Mouse (Mus musculus): ENCODE measurements around the gene Slc35b4. TPM values are rescaled to one million over a fixed set of nuclear protein-coding genes. Genes with fewer than 3 reads are reported as not detected.

Slc35b4 gene
- polyA plus RNA-seq, 1 experiment from 2014 or later, result 44.0 TPM

- no peaks in the 10 kb centered on the region for H3K36me3 ChIP-seq
- no peak overlapping the region for H3K9ac ChIP-seq
- 12% methylated on average over 2 of the region's 2 CpGs for WGBS
- no peaks in the 10 kb centered on the region for H3K27me3 ChIP-seq
- no peaks in the 10 kb centered on the region for H3K4me1 ChIP-seq (replicated peaks)
- no peaks in the 10 kb centered on the region for H3K9me3 ChIP-seq
- H3K27ac ChIP-seq (replicated peaks), result no peak overlapping the region
- no peak for ATAC-seq (ENCODE audit: low FRiP score, low read depth)
- no peak overlapping the region for H3K4me2 ChIP-seq
- no peak overlapping the region for H3K4me3 ChIP-seq
Observed at GRCm38 (mm10) chr6:34187273-34187863, 10.5 kb upstream of the Slc35b4 start.

- Histone ChIP-seq H3K9me3 (no peaks in the 10 kb centered on the region), H3K27me3 (no peaks in the 10 kb centered on the region), H3K9ac (no peak overlapping the region), H3K4me2 (no peak overlapping the region), H3K4me3 (no peak overlapping the region), H3K4me1 (replicated peaks) (no peaks in the 10 kb centered on the region), H3K27ac (replicated peaks) (no peak overlapping the region), H3K36me3 (no peaks in the 10 kb centered on the region)
- WGBS, result 91% methylated on average over 3 of the region's 3 CpGs
- ATAC-seq (ENCODE audit: low FRiP score, low read depth), result no peak
Observed at GRCm38 (mm10) chr6:34183326-34183725, 6.4 kb upstream of the Slc35b4 start.

GRCm38 (mm10) chr6:34181961-34182360 lies 5.0 kb upstream of the Slc35b4 start:
- Histone ChIP-seq H3K4me2 (no peak overlapping the region), H3K27ac (replicated peaks) (no peak overlapping the region), H3K4me1 (replicated peaks) (no peaks in the 10 kb centered on the region), H3K36me3 (no peaks in the 10 kb centered on the region), H3K4me3 (no peak overlapping the region), H3K27me3 (no peaks in the 10 kb centered on the region), H3K9ac (no peak overlapping the region), H3K9me3 (no peaks in the 10 kb centered on the region)
- ATAC-seq (ENCODE audit: low FRiP score, low read depth), result no peak
- WGBS, result 76% methylated on average over 3 of the region's 3 CpGs

- no peak overlapping the region for H3K27ac ChIP-seq (replicated peaks)
- no peak overlapping the region for H3K9ac ChIP-seq
- no peaks in the 10 kb centered on the region for H3K9me3 ChIP-seq
- ATAC-seq (ENCODE audit: low FRiP score, low read depth), result no peak
- H3K27me3 ChIP-seq, result no peaks in the 10 kb centered on the region
- H3K4me2 ChIP-seq, result no peak overlapping the region
- H3K4me1 ChIP-seq (replicated peaks), result peaks cover 10% of the 10 kb centered on the region
- WGBS, result 86% methylated on average over 4 of the region's 4 CpGs
- H3K36me3 ChIP-seq, result no peaks in the 10 kb centered on the region
- H3K4me3 ChIP-seq, result no peak overlapping the region
Observed at GRCm38 (mm10) chr6:34179911-34180310, 3.0 kb upstream of the Slc35b4 start.

- ATAC-seq (ENCODE audit: low FRiP score, low read depth), result no peak
Observed at GRCm38 (mm10) chr6:34179007-34179406, 2.1 kb upstream of the Slc35b4 start.

GRCm38 (mm10) chr6:34176111-34176863 lies 624 bp downstream of the Slc35b4 start:
- no peaks in the 10 kb centered on the region for H3K27me3 ChIP-seq
- peak overlapping the region; percentile 73 for H3K4me3 ChIP-seq
- peak; percentile 88 for ATAC-seq (ENCODE audit: low FRiP score, low read depth)
- peak overlapping the region; percentile 74 for H3K9ac ChIP-seq
- H3K27ac ChIP-seq (replicated peaks), result peak overlapping the region; percentile 81
- H3K4me2 ChIP-seq, result peak overlapping the region; percentile 77
- H3K4me1 ChIP-seq (replicated peaks), result peaks cover 10% of the 10 kb centered on the region
- WGBS, result 3% methylated on average over 29 of the region's 29 CpGs
- H3K36me3 ChIP-seq, result no peaks in the 10 kb centered on the region
- no peaks in the 10 kb centered on the region for H3K9me3 ChIP-seq

More at GRCm38 (mm10) chr6:34179007-34179406, 2.1 kb upstream of the Slc35b4 start:
- H3K4me1 ChIP-seq (replicated peaks), result peaks cover 10% of the 10 kb centered on the region
- H3K9ac ChIP-seq, result no peak overlapping the region
- 91% methylated on average over 3 of the region's 3 CpGs for WGBS
- H3K27ac ChIP-seq (replicated peaks), result no peak overlapping the region
- no peak overlapping the region for H3K4me2 ChIP-seq
- no peaks in the 10 kb centered on the region for H3K36me3 ChIP-seq
- no peak overlapping the region for H3K4me3 ChIP-seq
- no peaks in the 10 kb centered on the region for H3K9me3 ChIP-seq
- no peaks in the 10 kb centered on the region for H3K27me3 ChIP-seq

- H3K4me1 ChIP-seq (replicated peaks), result peaks cover 10% of the 10 kb centered on the region
- 93% methylated on average over 8 of the region's 8 CpGs for WGBS
- no peak overlapping the region for H3K4me3 ChIP-seq
- no peaks in the 10 kb centered on the region for H3K27me3 ChIP-seq
- 0 out of 2 replicates have a peak, but pooled peaks cover 2% of the 10 kb centered on the region for H3K36me3 ChIP-seq
- H3K9me3 ChIP-seq, result no peaks in the 10 kb centered on the region
- H3K4me2 ChIP-seq, result no peak overlapping the region
- no peak for ATAC-seq (ENCODE audit: low FRiP score, low read depth)
- peak overlapping the region; percentile 4; the same call in 1 of the 2 replicates for H3K9ac ChIP-seq
- H3K27ac ChIP-seq (replicated peaks), result no peak overlapping the region
Observed at GRCm38 (mm10) chr6:34174715-34175114, 2.2 kb downstream of the Slc35b4 start.

- no peak overlapping the region for H3K4me3 ChIP-seq
- 82% methylated on average over 12 of the region's 12 CpGs for WGBS
- H3K9ac ChIP-seq, result no peak overlapping the region
- H3K27ac ChIP-seq (replicated peaks), result no peak overlapping the region
- H3K4me1 ChIP-seq (replicated peaks), result peaks cover 10% of the 10 kb centered on the region
- no peaks in the 10 kb centered on the region for H3K9me3 ChIP-seq
- H3K27me3 ChIP-seq, result no peaks in the 10 kb centered on the region
- no peak for ATAC-seq (ENCODE audit: low FRiP score, low read depth)
- no peak overlapping the region for H3K4me2 ChIP-seq
- 0 out of 2 replicates have a peak, but pooled peaks cover 9% of the 10 kb centered on the region for H3K36me3 ChIP-seq
Observed at GRCm38 (mm10) chr6:34173251-34173650, 3.7 kb downstream of the Slc35b4 start.

- Histone ChIP-seq H3K4me3 (no peak overlapping the region), H3K9me3 (no peaks in the 10 kb centered on the region), H3K4me2 (no peak overlapping the region), H3K9ac (no peak overlapping the region), H3K4me1 (replicated peaks) (peaks cover 10% of the 10 kb centered on the region), H3K27ac (replicated peaks) (no peak overlapping the region), H3K27me3 (no peaks in the 10 kb centered on the region), H3K36me3 (peaks cover 12% of the 10 kb centered on the region; the same call in 1 of the 2 replicates)
- ATAC-seq (ENCODE audit: low FRiP score, low read depth), result no peak
- 85% methylated on average over 12 of the region's 12 CpGs for WGBS
Observed at GRCm38 (mm10) chr6:34171748-34172457, 5.0 kb downstream of the Slc35b4 start.

GRCm38 (mm10) chr6:34170844-34171494 lies 5.9 kb downstream of the Slc35b4 start:
- H3K27ac ChIP-seq (replicated peaks), result no peak overlapping the region
- H3K36me3 ChIP-seq, result peaks cover 19% of the 10 kb centered on the region
- no peak overlapping the region for H3K9ac ChIP-seq
- ATAC-seq (ENCODE audit: low FRiP score, low read depth), result no peak; the same call in 1 of the 2 replicates
- H3K4me3 ChIP-seq, result no peak overlapping the region
- 80% methylated on average over 7 of the region's 7 CpGs for WGBS
- H3K4me1 ChIP-seq (replicated peaks), result peaks cover 6% of the 10 kb centered on the region
- no peak overlapping the region for H3K4me2 ChIP-seq
- no peaks in the 10 kb centered on the region for H3K9me3 ChIP-seq
- H3K27me3 ChIP-seq, result no peaks in the 10 kb centered on the region

GRCm38 (mm10) chr6:34168834-34169233 lies 8.1 kb downstream of the Slc35b4 start:
- no peak for ATAC-seq (ENCODE audit: low FRiP score, low read depth)
- H3K9ac ChIP-seq, result no peak overlapping the region
- H3K4me2 ChIP-seq, result no peak overlapping the region
- 76% methylated on average over 3 of the region's 3 CpGs for WGBS
- H3K36me3 ChIP-seq, result peaks cover 30% of the 10 kb centered on the region
- no peaks in the 10 kb centered on the region for H3K9me3 ChIP-seq
- no peak overlapping the region for H3K4me3 ChIP-seq
- no peaks in the 10 kb centered on the region for H3K4me1 ChIP-seq (replicated peaks)
- H3K27me3 ChIP-seq, result no peaks in the 10 kb centered on the region
- H3K27ac ChIP-seq (replicated peaks), result no peak overlapping the region

- Histone ChIP-seq H3K27ac (replicated peaks) (no peak overlapping the region), H3K9me3 (no peaks in the 10 kb centered on the region), H3K27me3 (no peaks in the 10 kb centered on the region), H3K4me3 (no peak overlapping the region), H3K4me2 (no peak overlapping the region), H3K36me3 (peaks cover 47% of the 10 kb centered on the region), H3K9ac (no peak overlapping the region), H3K4me1 (replicated peaks) (no peaks in the 10 kb centered on the region)
- ATAC-seq (ENCODE audit: low FRiP score, low read depth), result no peak
- WGBS, result 82% methylated on average over 9 of the region's 9 CpGs
Observed at GRCm38 (mm10) chr6:34163014-34163413, 13.9 kb downstream of the Slc35b4 start.
